Comparison of ENCODE assay signal across 23 mouse cellular contexts in the genomic region with DNA sequence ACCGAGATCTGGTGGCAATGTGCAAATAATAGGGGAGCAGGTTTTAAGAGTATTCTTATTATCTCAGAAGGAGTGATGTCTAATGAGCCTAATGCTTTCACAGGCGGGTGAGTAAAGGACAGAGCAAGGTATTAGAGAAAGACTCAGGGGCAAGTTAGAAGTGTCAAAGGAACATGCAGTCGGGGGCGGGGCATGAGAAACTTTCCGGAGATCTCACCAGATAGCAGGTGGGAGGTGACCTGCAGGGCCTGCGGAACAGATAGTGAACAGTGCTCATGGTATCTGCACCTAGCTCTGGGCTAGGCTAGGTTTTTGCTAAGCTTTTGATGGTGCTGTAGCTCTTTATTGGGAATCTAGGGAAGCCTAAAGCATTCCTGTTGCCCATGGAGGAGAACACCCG. TPM values are rescaled to one million over a fixed set of nuclear protein-coding genes. Genes with fewer than 3 reads are reported as not detected.
A peak's percentile ranks its signal among the peaks of the same experiment; 100 is the strongest.
DNase-seq lines count a peak whose midpoint lies in the region; TF ChIP-seq lines count a peak whose summit lies in the region.
"Had no signal": no experiment of that assay in that cellular context is flagged by ENCODE, and none has a peak within 500 bp of the region (broad histone marks: within the 10 kb centered on the region; RNA-seq: fewer than 3 reads in every experiment).

No protein-coding gene starts in this region.

- peak overlapping the region; percentile 9; the same call in 1 of the 2 replicates for H3K27ac ChIP-seq in kidney, adult 2 months (ENCODE audit: insufficient read depth, low read depth, low read length)
- H3K27ac ChIP-seq: embryonic facial prominence, embryonic 13.5 days; forebrain, embryonic 10.5 days; forebrain, embryonic 15.5 days; heart, embryonic 10.5 days; hindbrain, embryonic 13.5 days; limb, embryonic 12.5 days; midbrain, embryonic 12.5 days had no signal

- H3K4me1 ChIP-seq in kidney, adult 2 months (ENCODE audit: control insufficient read depth, insufficient read depth, low read length) = peaks cover 25% of the 10 kb centered on the region
- H3K4me1 ChIP-seq: heart, embryonic 10.5 days; hindbrain, embryonic 13.5 days; limb, embryonic 12.5 days; midbrain, embryonic 12.5 days had no signal

- H3K27me3 ChIP-seq in kidney, adult 2 months (replicated peaks; ENCODE audit: control insufficient read depth, insufficient read depth, low read length) = no peaks in the 10 kb centered on the region
- H3K27me3 ChIP-seq: embryonic facial prominence, embryonic 13.5 days; forebrain, embryonic 15.5 days; hindbrain, embryonic 13.5 days; limb, embryonic 12.5 days; megakaryocyte, embryonic 14.5 days; midbrain, embryonic 12.5 days had no signal

- DNase-seq in kidney, adult 2 months = no peak
- DNase-seq in kidney, postnatal 14 days = no peak
- DNase-seq in thymus, postnatal 14 days = peak; percentile 39
- no peak for DNase-seq in thymus, postnatal 10 days (ENCODE audit: low spot score in 2 of 2)
- DNase-seq in ZHBTc4 (ENCODE audit: low read depth, low spot score) = peak; percentile 65
- peak; percentile 53 for DNase-seq in thymus, postnatal 4 days
- no peak for DNase-seq in adrenal gland, adult 8-10 months
- no peak for DNase-seq in natural killer cell, adult 2 months (ENCODE audit: low spot score in 2 of 2)
- DNase-seq: adrenal gland, postnatal 14 days; cerebellum, adult 11-12 months; cerebellum, adult 9-11 months; gastrocnemius, postnatal 25 days; heart, postnatal 36 days; lung, postnatal 4 days; spleen, adult 18-20 months had no signal

- H3K4me3 ChIP-seq in kidney, adult 2 months (ENCODE audit: insufficient read depth, low read depth, low read length) = no peak overlapping the region
- H3K4me3 ChIP-seq: embryonic facial prominence, embryonic 13.5 days; forebrain, embryonic 10.5 days; forebrain, embryonic 15.5 days; heart, embryonic 10.5 days; hindbrain, embryonic 13.5 days; limb, embryonic 12.5 days; megakaryocyte, embryonic 14.5 days; midbrain, embryonic 12.5 days had no signal

- TF ChIP-seq CTCF in kidney, adult 2 months (conservative IDR thresholded peaks at IDR 0.05; ENCODE audit: insufficient read depth, insufficient read length, low read depth, low read length) = no peak

- 72% methylated on average over 7 of the region's 7 CpGs for WGBS in kidney, adult 2 months

- TF ChIP-seq POLR2A in kidney, adult 2 months (IDR thresholded peaks at IDR 0.05; ENCODE audit: low read depth, low read length) = no peak

- H3K36me3 ChIP-seq in kidney, adult 2 months (ENCODE audit: control insufficient read depth, insufficient read depth, low read length) = no peaks in the 10 kb centered on the region
- H3K36me3 ChIP-seq: embryonic facial prominence, embryonic 13.5 days; forebrain, embryonic 15.5 days; hindbrain, embryonic 13.5 days had no signal

RNA-seq across cellular contexts. Expression of a gene that starts 25.4 kb away (rescaled TPM):
- polyA plus RNA-seq in kidney, adult 2 months (2012; rRNA removed) = 73.0 and 75.5 TPM in 2 replicates
- 10 to 100 TPM; 37.7 to 86.6 (median 48.4) TPM for total RNA-seq in adrenal gland, adult 8-10 months (2022)

Comparison
In these comparisons a context has a peak if more than half of its experiments do, and no peak if none do; other contexts are left out.
1. DNase-seq: peak in thymus, postnatal 14 days (single experiment), ZHBTc4 (single experiment) and thymus, postnatal 4 days (single experiment); none in kidney, adult 2 months (single experiment), kidney, postnatal 14 days (single experiment), thymus, postnatal 10 days (0 of 2), adrenal gland, adult 8-10 months (single experiment) and natural killer cell, adult 2 months (0 of 2).